18 mouse cellular contexts compared by ENCODE assay signal in the genomic region with DNA sequence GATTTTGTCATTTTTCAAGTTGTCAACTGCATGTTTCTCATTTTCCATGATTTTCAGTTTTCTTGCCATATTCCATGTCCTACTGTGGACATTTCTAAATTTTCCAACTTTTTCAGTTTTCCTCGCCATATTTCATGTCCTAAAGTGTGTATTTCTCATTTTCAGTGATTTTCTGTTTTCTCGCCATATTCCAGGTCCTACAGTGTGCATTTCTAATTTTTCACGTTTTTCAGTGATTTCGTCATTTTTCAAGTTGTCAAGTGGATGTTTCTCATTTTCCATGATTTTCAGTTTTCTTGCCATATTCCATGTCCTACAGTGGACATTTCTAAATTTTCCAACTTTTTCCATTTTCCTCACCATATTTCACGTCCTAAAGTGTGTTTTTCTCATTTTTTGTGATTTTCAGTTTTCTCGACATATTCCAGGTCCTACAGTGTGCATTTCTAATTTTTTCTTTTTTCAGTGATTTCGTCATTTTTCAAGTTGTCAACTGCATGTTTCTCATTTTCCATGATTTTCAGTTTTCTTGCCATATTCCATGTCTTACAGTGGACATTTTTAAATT. TPM values are rescaled to one million over a fixed set of nuclear protein-coding genes. Genes with fewer than 3 reads are reported as not detected.
"Had no signal": no experiment of that assay in that cellular context is flagged by ENCODE, and none has a peak within 500 bp of the region (broad histone marks: within the 10 kb centered on the region; RNA-seq: fewer than 3 reads in every experiment).

No protein-coding gene starts in this region.

RNA-seq across cellular contexts. Expression of gene Gm10721, which starts 0.8 kb away (rescaled TPM):
- total RNA-seq: layer of hippocampus, adult 18-20 months; left cerebral cortex, postnatal 14 days; midbrain, postnatal 0 days had no signal
- polyA plus RNA-seq: kidney, embryonic 16.5 days; limb, embryonic 12.5 days; limb, embryonic 15.5 days; liver, embryonic 11.5 days; liver, embryonic 15.5 days; midbrain, embryonic 11.5 days; midbrain, embryonic 14.5 days; midbrain, postnatal 0 days; neural tube, embryonic 12.5 days; stomach, embryonic 15.5 days; thymus, postnatal 0 days had no signal

RNA-seq across cellular contexts. Expression of gene Gm10720, which starts 3.3 kb away (rescaled TPM):
- total RNA-seq: layer of hippocampus, adult 18-20 months; layer of hippocampus, postnatal 14 days; left cerebral cortex, adult 8-10 months; left cerebral cortex, postnatal 14 days; left cerebral cortex, postnatal 4 days; midbrain, postnatal 0 days had no signal
- polyA plus RNA-seq: kidney, embryonic 16.5 days; limb, embryonic 12.5 days; limb, embryonic 15.5 days; liver, embryonic 11.5 days; liver, embryonic 15.5 days; lung, embryonic 15.5 days; midbrain, embryonic 11.5 days; midbrain, embryonic 14.5 days; midbrain, postnatal 0 days; neural tube, embryonic 12.5 days; neural tube, embryonic 15.5 days; stomach, embryonic 15.5 days; thymus, postnatal 0 days had no signal

RNA-seq across cellular contexts. Expression of gene Gm10719, which starts 5.1 kb away (rescaled TPM):
- total RNA-seq: layer of hippocampus, adult 18-20 months had no signal
- polyA plus RNA-seq: liver, embryonic 11.5 days; liver, embryonic 15.5 days; lung, embryonic 15.5 days; stomach, embryonic 15.5 days; thymus, postnatal 0 days had no signal

RNA-seq across cellular contexts. Expression of gene Gm11168, which starts 9.0 kb away (rescaled TPM):
- total RNA-seq: layer of hippocampus, adult 18-20 months; layer of hippocampus, postnatal 14 days; left cerebral cortex, adult 8-10 months; left cerebral cortex, postnatal 14 days; left cerebral cortex, postnatal 4 days; midbrain, postnatal 0 days had no signal
- polyA plus RNA-seq: kidney, embryonic 16.5 days; limb, embryonic 12.5 days; limb, embryonic 15.5 days; liver, embryonic 11.5 days; liver, embryonic 15.5 days; lung, embryonic 15.5 days; midbrain, embryonic 11.5 days; midbrain, embryonic 14.5 days; midbrain, postnatal 0 days; neural tube, embryonic 12.5 days; neural tube, embryonic 15.5 days; stomach, embryonic 15.5 days had no signal

RNA-seq across cellular contexts. Expression of gene Gm10718, which starts 11.2 kb away (rescaled TPM):
- total RNA-seq: midbrain, postnatal 0 days had no signal
- polyA plus RNA-seq: kidney, embryonic 16.5 days; limb, embryonic 12.5 days; liver, embryonic 11.5 days; liver, embryonic 15.5 days; midbrain, embryonic 11.5 days; neural tube, embryonic 15.5 days; stomach, embryonic 15.5 days had no signal
